Mouse (Mus musculus) hindbrain, embryonic 13.5 days (tissue): ENCODE results near the gene Sema6d. TPM values are rescaled to one million over a fixed set of nuclear protein-coding genes. Genes with fewer than 3 reads are reported as not detected.

Source experiments
- ATAC-seq: fragments of 200-750 bp; cut with Nextera tagmentation; 2 replicates; pipeline ENCODE4 v1.8.0; 2017; ENCODE audit warnings: moderate TSS enrichment; ENCODE audit not compliant: low FRiP score
- H3K27ac ChIP-seq: fragments of 300-500 bp; sonication (generic); 2 replicates; pipeline ENCODE4 v1.5.1; 2015; ENCODE audit warnings: inconsistent platforms, mild to moderate bottlenecking, moderate library complexity
- H3K27me3 ChIP-seq: fragments of 300-500 bp; sonication (generic); 2 replicates; pipeline ENCODE4 v1.6.1; 2015; ENCODE audit warnings: mild to moderate bottlenecking, inconsistent platforms
- H3K36me3 ChIP-seq: fragments of 300-500 bp; sonication (generic); 2 replicates; pipeline ENCODE4 v1.6.1; 2015; ENCODE audit warnings: mild to moderate bottlenecking, inconsistent platforms
- H3K4me1 ChIP-seq: fragments of 300-500 bp; sonication (generic); replicated peaks from 2 replicates; pipeline ENCODE4 v1.6.1; 2015; ENCODE audit warnings: inconsistent platforms
- H3K4me2 ChIP-seq: fragments of 300-500 bp; sonication (generic); 2 replicates; pipeline ENCODE4 v1.6.1; 2015; ENCODE audit warnings: inconsistent platforms, mild to moderate bottlenecking, moderate library complexity
- H3K4me3 ChIP-seq: fragments of 300-500 bp; sonication (generic); 2 replicates; pipeline ENCODE4 v1.5.1; 2015; ENCODE audit warnings: mild to moderate bottlenecking, inconsistent platforms
- H3K9ac ChIP-seq: fragments of 300-500 bp; sonication (generic); 2 replicates; pipeline ENCODE4 v1.6.1; 2015; ENCODE audit warnings: mild to moderate bottlenecking, inconsistent platforms
- H3K9me3 ChIP-seq: fragments of 300-500 bp; sonication (generic); 2 replicates; pipeline ENCODE4 v1.6.1; 2016; ENCODE audit warnings: inconsistent platforms
- WGBS: fragments of 180-500 bp; shearing (Covaris S2); methylation state at CpG from one replicate; pipeline ENCODE4 v1.1.7; 2015; 5-methylcytosine and 5-hydroxymethylcytosine counted together
- polyA plus RNA-seq: library from polyadenylated mRNA; unstranded; fragments of >200 nt; fragmentation: Nextera tagmentation; extraction: Ambion mirVana; gene quantifications from 2 replicates; pipeline ENCODE4 v1.2.1, GENCODE M21; 2015

The Sema6d gene
- polyA plus RNA-seq, 1 experiment from 2014 or later = 35.6 TPM

DNA sequence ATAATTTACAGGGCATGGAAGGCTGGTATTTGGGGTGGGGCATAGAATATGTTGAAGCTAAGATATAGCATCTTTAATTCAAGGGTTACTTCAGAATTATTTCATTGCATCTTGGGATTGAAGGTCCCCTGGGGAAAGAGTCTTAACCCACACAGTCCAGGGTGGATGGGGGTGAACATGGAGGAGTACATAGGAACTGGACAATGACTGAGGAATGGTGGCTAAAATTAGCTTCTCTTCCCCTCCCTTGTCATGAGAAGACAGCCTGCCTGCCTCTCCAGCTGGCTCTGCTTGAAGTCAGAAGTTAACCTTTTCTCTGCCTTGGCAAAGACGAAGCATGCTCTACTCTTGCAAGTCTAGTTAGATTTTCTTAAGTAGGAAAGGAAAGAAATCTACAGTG, 377.7 kb downstream of the Sema6d start:
- Histone ChIP-seq H3K4me2 (no peak overlapping the region), H3K27me3 (no peaks in the 10 kb centered on the region)
- 81% methylated on average over 1 of the region's 1 CpGs for WGBS

DNA sequence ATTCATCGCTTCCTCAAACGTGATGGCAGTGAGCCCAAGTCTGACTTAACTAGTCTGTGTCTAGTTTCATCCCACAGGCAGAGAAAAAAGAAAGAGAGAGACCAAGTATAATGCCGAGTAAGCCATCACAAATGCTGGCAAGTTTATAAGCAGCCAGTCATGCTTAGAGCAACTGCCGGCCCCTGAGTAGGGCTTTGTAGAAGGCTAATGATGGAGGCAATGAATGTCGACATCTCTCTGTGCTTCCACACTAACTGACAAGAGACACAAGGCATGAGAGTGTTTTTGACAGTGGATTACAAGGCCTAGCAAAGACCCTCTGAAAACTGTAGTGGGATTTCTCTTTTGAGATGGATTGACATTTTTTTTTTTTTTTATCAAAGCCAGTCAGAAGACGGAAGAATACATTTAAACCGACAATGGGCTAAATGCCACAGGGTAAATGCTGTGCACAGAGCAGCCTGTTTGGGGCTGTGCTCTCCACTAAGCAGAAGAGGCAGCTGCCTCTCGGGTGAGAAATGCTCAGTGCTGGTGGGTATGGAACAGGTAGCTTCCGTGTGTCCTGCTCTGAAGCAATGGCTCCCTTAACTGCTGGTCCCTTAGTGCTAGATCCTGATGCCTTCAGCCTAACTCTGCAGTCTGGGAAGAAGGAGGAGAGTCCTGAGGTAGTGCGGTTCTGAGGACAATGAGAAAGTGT, 380.7 kb downstream of the Sema6d start:
- 63% methylated on average over 10 of the region's 10 CpGs for WGBS
- peak; percentile 59; the same call in 1 of the 2 replicates for ATAC-seq
- H3K27ac ChIP-seq = no peak overlapping the region

More for the DNA sequence above, 377.7 kb downstream of the Sema6d start:
- Histone ChIP-seq H3K9ac (no peak overlapping the region), H3K27ac (0 out of 2 replicates have a peak overlapping the region, but pooled peaks have one; percentile 35), H3K36me3 (no peaks in the 10 kb centered on the region), H3K9me3 (no peaks in the 10 kb centered on the region), H3K4me3 (no peak overlapping the region), H3K4me1 (peaks cover 29% of the 10 kb centered on the region)
- no peak for ATAC-seq

DNA sequence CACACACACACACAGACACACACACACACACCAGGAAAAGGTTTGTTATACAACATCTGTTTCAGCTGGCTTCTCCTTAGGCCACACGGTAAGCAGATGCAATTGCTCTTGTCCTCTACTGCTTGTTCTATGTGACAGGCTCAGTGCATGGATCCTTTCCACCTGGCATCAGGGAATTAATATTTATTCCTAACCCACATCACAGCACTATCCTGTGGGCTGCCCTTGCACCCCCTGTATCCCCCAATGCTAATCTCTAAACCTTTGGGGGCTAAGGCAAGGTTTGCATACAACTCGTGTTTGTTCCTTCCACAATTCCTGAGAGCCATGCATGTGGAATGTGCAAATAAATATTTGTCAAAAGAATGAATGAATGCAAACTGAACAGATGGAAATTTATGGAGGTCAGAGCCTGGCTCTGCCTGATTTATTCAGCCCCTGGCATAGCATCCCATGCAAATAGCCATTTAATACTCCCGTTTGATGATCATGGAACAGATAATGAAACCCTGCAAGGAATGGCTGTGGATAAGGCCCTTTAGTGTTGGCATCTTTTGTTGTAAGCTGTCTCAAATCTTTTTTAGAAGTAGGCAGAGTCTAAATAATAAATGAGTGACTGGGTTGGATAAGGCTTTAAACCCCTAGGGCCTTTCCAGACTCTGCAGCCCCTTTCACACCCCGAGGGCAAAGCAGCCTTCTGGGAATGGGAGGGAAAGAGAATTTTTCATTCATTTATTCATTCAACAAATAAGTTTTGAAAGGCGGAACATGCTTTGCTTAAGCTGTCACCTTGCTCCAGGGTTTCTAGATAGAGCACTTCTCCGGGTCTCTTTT, 383.1 kb downstream of the Sema6d start:
- H3K36me3 ChIP-seq = no peaks in the 10 kb centered on the region
- no peaks in the 10 kb centered on the region for H3K9me3 ChIP-seq
- no peak overlapping the region for H3K4me3 ChIP-seq
- 36% methylated on average over 6 of the region's 6 CpGs for WGBS
- peak overlapping the region; percentile 15 for H3K27ac ChIP-seq
- no peak overlapping the region for H3K9ac ChIP-seq
- H3K4me2 ChIP-seq = no peak overlapping the region
- peak; percentile 60; the same call in 1 of the 2 replicates for ATAC-seq
- H3K27me3 ChIP-seq = no peaks in the 10 kb centered on the region
- H3K4me1 ChIP-seq = peaks cover 35% of the 10 kb centered on the region

More for the DNA sequence above, 380.7 kb downstream of the Sema6d start:
- H3K9ac ChIP-seq = no peak overlapping the region
- H3K4me3 ChIP-seq = no peak overlapping the region
- peaks cover 40% of the 10 kb centered on the region for H3K4me1 ChIP-seq
- no peaks in the 10 kb centered on the region for H3K27me3 ChIP-seq
- H3K36me3 ChIP-seq = no peaks in the 10 kb centered on the region
- H3K4me2 ChIP-seq = no peak overlapping the region
- H3K9me3 ChIP-seq = no peaks in the 10 kb centered on the region

DNA sequence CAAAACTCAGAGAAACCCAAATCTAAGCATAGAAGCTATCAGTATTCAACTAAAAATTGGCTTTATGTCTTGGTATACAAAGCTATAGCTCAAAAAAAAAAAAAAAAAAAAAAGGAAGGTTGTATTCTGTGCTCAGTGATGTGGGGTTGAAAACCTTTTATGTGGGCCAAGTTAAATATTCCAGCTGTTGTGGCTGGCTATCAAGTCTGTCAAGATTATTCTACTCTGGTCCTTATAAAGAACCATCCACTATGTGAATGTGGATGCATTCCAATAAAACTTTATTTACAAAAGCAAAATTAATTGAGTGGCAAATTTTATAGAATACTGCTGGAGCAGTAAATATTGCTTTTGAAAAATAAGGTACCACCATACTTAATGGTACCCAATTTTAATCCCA, 388.1 kb downstream of the Sema6d start:
- H3K36me3 ChIP-seq = no peaks in the 10 kb centered on the region
- no peak overlapping the region for H3K4me2 ChIP-seq
- peaks cover 11% of the 10 kb centered on the region for H3K4me1 ChIP-seq
- H3K4me3 ChIP-seq = no peak overlapping the region
- H3K27me3 ChIP-seq = no peaks in the 10 kb centered on the region
- H3K9me3 ChIP-seq = no peaks in the 10 kb centered on the region
- no peak overlapping the region for H3K27ac ChIP-seq
- no peak overlapping the region for H3K9ac ChIP-seq
- no peak for ATAC-seq

DNA sequence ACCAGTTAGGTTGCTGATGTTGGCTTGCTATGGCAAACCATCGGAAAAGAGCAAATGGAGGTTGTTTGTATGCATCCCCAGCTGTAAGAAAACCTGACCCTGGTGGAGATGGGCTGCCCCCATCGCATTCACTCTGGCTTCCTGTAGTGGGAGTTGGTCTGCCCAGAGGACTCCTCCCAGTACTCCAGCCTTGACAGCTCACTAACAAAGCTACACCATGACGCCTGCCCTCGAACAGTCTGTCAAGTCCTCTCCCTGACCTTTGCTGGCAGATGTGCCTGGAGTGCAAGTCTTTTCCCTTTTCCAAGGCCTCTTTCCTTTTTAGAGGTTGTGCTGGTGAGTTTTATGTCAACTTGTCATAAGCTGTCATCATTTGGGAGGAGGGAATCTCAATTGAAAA, 388.8 kb downstream of the Sema6d start:
- Histone ChIP-seq H3K9ac (no peak overlapping the region), H3K4me2 (no peak overlapping the region), H3K36me3 (no peaks in the 10 kb centered on the region), H3K9me3 (no peaks in the 10 kb centered on the region), H3K4me3 (no peak overlapping the region), H3K27ac (no peak overlapping the region), H3K4me1 (peaks cover 5% of the 10 kb centered on the region), H3K27me3 (no peaks in the 10 kb centered on the region)
- ATAC-seq = no peak
- 84% methylated on average over 4 of the region's 4 CpGs for WGBS

DNA sequence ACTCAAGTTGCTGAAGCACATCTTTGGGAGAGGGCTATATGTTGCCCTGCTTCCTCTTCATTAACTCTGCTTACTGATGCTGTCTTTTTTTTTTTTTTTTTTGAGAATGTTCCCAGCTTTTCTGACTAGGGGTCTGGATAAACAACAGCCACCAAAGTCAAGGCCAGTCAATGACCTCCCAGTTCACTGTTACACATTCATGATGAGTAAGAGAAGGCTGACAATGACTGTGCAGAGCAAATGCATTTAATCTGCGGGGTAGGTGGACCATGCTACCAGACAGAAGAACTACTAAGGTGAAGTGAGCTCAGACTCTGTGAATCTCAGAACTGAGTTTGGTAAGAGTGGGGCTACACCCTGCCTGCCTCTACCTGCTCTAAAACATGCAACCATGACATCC, 396.0 kb downstream of the Sema6d start:
- no peak overlapping the region for H3K9ac ChIP-seq
- 97% methylated on average over 1 of the region's 1 CpGs for WGBS
- peaks cover 8% of the 10 kb centered on the region for H3K4me1 ChIP-seq
- no peaks in the 10 kb centered on the region for H3K27me3 ChIP-seq
- no peak overlapping the region for H3K27ac ChIP-seq
- no peaks in the 10 kb centered on the region for H3K36me3 ChIP-seq
- H3K9me3 ChIP-seq = no peaks in the 10 kb centered on the region
- ATAC-seq = no peak
- no peak overlapping the region for H3K4me2 ChIP-seq
- H3K4me3 ChIP-seq = no peak overlapping the region

DNA sequence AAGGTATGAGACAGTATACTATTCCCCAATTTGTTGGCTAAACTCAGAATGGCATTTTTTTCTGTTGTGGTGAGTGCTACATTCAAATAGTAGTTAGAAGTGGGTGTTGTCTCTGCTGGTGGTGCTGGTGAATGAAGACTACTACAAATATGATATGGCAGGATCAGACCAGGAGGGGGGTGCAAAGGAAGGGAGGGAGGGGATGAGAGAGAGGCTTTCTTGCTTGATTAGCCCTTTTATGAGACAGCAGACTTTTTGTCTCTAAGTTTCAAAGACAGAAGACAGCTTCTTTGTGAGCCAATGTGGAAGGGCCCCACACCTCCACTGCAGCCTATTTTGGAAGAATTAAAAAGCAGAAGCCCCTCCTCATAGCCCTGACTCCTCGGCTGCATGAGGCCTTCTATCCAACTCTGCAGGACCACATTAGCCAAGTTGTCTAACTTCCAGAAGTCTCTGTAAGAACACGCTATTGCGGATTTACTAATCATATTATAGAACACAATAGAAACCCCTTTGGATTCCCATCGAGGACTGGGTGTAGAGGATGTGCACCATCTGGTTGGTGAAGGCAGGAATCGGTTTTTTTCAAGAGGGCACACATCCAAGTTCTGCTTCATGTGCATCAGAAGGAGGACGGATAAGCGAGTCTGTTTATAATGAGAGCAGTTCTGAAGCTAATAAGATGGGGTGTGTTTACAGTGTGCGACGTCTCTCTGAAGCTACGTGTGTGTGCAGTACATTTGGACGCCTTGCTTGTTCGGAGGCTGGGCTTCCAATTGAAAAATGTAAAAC, 400.4 kb downstream of the Sema6d start:
- H3K36me3 ChIP-seq = no peaks in the 10 kb centered on the region
- H3K4me2 ChIP-seq = no peak overlapping the region
- H3K4me1 ChIP-seq = peaks cover 8% of the 10 kb centered on the region
- peak; percentile 68 for ATAC-seq
- no peaks in the 10 kb centered on the region for H3K27me3 ChIP-seq
- no peak overlapping the region for H3K9ac ChIP-seq
- WGBS = 50% methylated on average over 12 of the region's 12 CpGs
- 0 out of 2 replicates have a peak overlapping the region, but pooled peaks have one; percentile 26 for H3K27ac ChIP-seq
- H3K4me3 ChIP-seq = no peak overlapping the region
- no peaks in the 10 kb centered on the region for H3K9me3 ChIP-seq

DNA sequence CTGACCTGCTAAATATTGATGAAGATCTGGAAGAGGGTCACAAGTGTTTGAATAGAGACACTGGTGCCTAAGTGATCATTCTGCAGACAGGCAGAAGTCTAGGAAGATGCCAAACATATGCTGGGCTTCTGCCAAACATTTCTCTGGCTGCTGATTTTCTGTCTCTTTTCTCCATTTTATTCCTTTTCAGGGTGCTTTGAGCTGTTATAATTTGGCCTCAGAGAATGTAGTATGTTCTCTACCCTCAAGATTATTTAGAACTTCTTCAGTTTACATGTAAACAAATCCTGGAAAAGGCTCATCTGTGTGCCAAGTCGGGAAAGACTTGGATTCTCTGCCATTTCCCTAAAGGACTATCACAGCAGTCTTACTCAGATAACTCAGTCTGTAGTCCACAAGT, 406.0 kb downstream of the Sema6d start:
- H3K4me2 ChIP-seq = no peak overlapping the region
- no peak overlapping the region for H3K27ac ChIP-seq
- 85% methylated on average over 1 of the region's 1 CpGs for WGBS
- H3K9ac ChIP-seq = no peak overlapping the region
- H3K36me3 ChIP-seq = no peaks in the 10 kb centered on the region
- H3K9me3 ChIP-seq = no peaks in the 10 kb centered on the region
- H3K4me3 ChIP-seq = no peak overlapping the region
- no peaks in the 10 kb centered on the region for H3K4me1 ChIP-seq
- H3K27me3 ChIP-seq = no peaks in the 10 kb centered on the region
- no peak for ATAC-seq

DNA sequence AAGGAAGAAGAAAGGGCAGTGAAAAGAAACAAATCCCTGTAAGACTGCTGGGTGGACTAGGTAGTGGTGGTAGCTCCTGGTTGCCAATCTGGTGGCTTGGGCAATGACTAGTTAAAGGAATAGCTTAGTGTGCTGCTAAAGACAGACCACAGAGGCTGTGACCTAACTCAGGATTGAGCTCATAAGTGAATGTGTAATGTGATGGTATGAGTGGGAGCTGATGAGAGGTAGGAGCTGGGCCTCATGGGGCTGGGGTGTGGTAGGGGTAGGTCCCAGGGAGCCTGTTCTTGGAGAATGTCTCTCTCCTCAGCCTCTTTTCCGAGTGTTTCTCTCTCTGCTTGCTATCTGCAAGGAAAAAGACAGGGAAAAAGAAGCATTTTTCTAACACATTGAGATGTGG, 409.9 kb downstream of the Sema6d start:
- WGBS = 50% methylated on average over 1 of the region's 1 CpGs
- Histone ChIP-seq H3K4me1 (no peaks in the 10 kb centered on the region), H3K36me3 (no peaks in the 10 kb centered on the region), H3K9me3 (no peaks in the 10 kb centered on the region), H3K9ac (no peak overlapping the region), H3K4me2 (no peak overlapping the region), H3K27ac (no peak overlapping the region), H3K27me3 (peaks cover 19% of the 10 kb centered on the region), H3K4me3 (no peak overlapping the region)
- no peak for ATAC-seq

DNA sequence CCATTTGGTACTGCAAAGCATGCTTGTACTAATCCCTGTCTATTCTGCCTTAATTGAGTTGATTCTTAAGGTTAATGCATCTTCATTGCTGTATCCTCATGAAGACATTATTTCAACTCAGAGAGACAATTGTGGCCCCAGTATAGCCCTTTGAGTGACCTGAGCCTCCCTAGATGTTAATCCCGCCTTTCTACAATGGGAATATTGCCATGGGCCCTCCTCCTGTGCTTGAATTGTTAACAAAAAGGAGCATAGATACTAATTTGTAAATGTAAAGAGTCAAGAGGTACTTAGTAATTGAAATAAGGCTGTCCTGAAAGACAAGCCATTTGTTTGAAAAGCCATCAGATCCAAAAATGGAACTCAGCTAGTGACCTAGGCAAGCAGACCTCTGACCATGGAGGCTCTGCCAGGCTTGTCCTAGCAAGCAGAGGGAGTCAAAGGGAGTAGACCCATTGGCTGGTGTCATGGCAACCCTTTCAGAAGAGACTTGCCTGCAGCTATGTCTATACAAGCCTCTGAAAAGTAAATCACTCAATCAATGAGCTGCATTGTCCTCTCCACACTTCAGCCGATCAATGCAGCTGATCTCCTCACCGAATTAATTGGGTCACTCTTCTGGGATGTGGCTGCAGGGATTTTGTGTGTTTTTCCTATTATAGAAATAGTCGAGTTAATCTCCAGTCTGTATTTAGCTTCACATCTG, 416.2 kb downstream of the Sema6d start:
- ATAC-seq = no peak; the same call in 1 of the 2 replicates
- Histone ChIP-seq H3K4me3 (no peak overlapping the region), H3K4me2 (no peak overlapping the region), H3K4me1 (peaks cover 11% of the 10 kb centered on the region), H3K9ac (no peak overlapping the region), H3K9me3 (no peaks in the 10 kb centered on the region), H3K27me3 (peaks cover 52% of the 10 kb centered on the region), H3K36me3 (no peaks in the 10 kb centered on the region), H3K27ac (no peak overlapping the region)
- WGBS = 10% methylated on average over 4 of the region's 4 CpGs

DNA sequence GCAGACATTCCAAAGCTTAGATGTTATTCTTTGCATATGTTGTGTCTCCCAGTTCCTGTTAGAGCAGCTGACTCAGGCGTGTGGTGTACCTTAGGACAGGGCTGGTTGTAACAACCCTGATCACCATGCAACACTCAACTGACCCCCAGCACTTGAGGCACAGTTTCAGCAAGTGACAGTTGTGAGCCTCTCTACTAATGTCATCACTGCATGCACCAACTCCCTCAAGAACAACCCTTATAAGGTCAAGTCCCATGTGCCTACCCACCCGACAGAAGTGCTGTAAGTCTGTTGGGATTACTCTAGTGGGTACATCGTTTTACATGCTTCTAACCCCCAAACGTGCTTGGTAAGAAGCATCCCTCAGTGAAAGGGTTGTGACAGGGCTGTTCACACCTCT, 418.0 kb downstream of the Sema6d start:
- Histone ChIP-seq H3K4me2 (no peak overlapping the region), H3K27me3 (peaks cover 49% of the 10 kb centered on the region), H3K36me3 (no peaks in the 10 kb centered on the region), H3K27ac (no peak overlapping the region), H3K9me3 (no peaks in the 10 kb centered on the region), H3K4me1 (peaks cover 11% of the 10 kb centered on the region), H3K9ac (no peak overlapping the region), H3K4me3 (no peak overlapping the region)
- 82% methylated on average over 4 of the region's 4 CpGs for WGBS
- no peak for ATAC-seq

DNA sequence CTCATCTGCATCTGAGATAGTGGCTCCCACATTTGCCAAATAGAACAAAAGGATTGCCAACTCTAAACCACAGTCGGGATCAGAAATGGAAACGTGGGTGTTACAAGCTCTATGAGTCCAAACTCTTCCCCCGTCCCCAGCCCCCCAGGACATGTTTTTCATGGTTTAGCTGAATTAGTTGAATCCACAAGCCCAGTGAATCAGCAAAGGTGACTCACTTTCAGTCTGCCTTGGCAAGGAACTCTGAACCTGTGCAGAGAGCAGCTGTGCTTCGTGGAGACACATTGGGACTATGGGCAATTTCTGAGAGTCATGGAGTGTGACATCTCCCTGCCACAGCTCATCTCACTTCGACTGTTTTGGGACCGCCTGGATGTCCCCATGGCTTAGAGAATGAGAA, 419.7 kb downstream of the Sema6d start:
- Histone ChIP-seq H3K36me3 (no peaks in the 10 kb centered on the region), H3K9ac (no peak overlapping the region), H3K27me3 (peaks cover 39% of the 10 kb centered on the region), H3K9me3 (no peaks in the 10 kb centered on the region), H3K4me1 (peaks cover 11% of the 10 kb centered on the region), H3K27ac (no peak overlapping the region), H3K4me3 (no peak overlapping the region), H3K4me2 (no peak overlapping the region)
- no peak for ATAC-seq
- WGBS = 84% methylated on average over 6 of the region's 6 CpGs
